Mouse (Mus musculus): Measurements from ENCODE around the gene 6820408C15Rik. TPM values are rescaled to one million over a fixed set of nuclear protein-coding genes. Genes with fewer than 3 reads are reported as not detected.

The 6820408C15Rik gene
- polyA plus RNA-seq, 1 experiment, result 0.50 TPM

GRCm38 (mm10) chr2:152406126-152406525 is 9.3 kb upstream of the 6820408C15Rik start:
- Histone ChIP-seq H3K36me3 (ENCODE audit: control insufficient read depth, insufficient read depth, low read length) (no peaks in the 10 kb centered on the region), H3K4me3 (ENCODE audit: control insufficient read depth, insufficient read depth, low read length) (no peak overlapping the region), H3K4me1 (replicated peaks; ENCODE audit: control insufficient read depth, insufficient read depth, low read length) (peaks cover 9% of the 10 kb centered on the region), H3K27me3 (ENCODE audit: control insufficient read depth, insufficient read depth, low read length) (no peaks in the 10 kb centered on the region), H3K27ac (ENCODE audit: control insufficient read depth, insufficient read depth, low read length) (no peak overlapping the region)
- peak; percentile 84 for DNase-seq
- 1% methylated on average over 19 of the region's 19 CpGs for WGBS
- TF ChIP-seq POLR2A (IDR thresholded peaks at IDR 0.05; ENCODE audit: control insufficient read depth, extremely low read depth, insufficient read depth, low read length, poor library complexity), result no peak
- TF ChIP-seq CTCF (IDR thresholded peaks at IDR 0.05; ENCODE audit: borderline replicate concordance, control insufficient read depth, extremely low read depth, insufficient read depth, low read length, poor library complexity), result no peak

GRCm38 (mm10) chr2:152409781-152410180 is 5.6 kb upstream of the 6820408C15Rik start:
- 90% methylated on average over 6 of the region's 6 CpGs for WGBS
- H3K27ac ChIP-seq (ENCODE audit: control insufficient read depth, insufficient read depth, low read length), result no peak overlapping the region
- no peak for DNase-seq
- TF ChIP-seq POLR2A (IDR thresholded peaks at IDR 0.05; ENCODE audit: control insufficient read depth, extremely low read depth, insufficient read depth, low read length, poor library complexity) (no peak), CTCF (IDR thresholded peaks at IDR 0.05; ENCODE audit: borderline replicate concordance, control insufficient read depth, extremely low read depth, insufficient read depth, low read length, poor library complexity) (no peak)
- no peak overlapping the region for H3K4me3 ChIP-seq (ENCODE audit: control insufficient read depth, insufficient read depth, low read length)
- H3K4me1 ChIP-seq (replicated peaks; ENCODE audit: control insufficient read depth, insufficient read depth, low read length), result peaks cover 17% of the 10 kb centered on the region
- H3K36me3 ChIP-seq (ENCODE audit: control insufficient read depth, insufficient read depth, low read length), result no peaks in the 10 kb centered on the region
- H3K27me3 ChIP-seq (ENCODE audit: control insufficient read depth, insufficient read depth, low read length), result peaks cover 7% of the 10 kb centered on the region

GRCm38 (mm10) chr2:152410971-152411371 is 4.4 kb upstream of the 6820408C15Rik start:
- Histone ChIP-seq H3K27ac (ENCODE audit: control insufficient read depth, insufficient read depth, low read length) (no peak overlapping the region), H3K4me1 (replicated peaks; ENCODE audit: control insufficient read depth, insufficient read depth, low read length) (peaks cover 13% of the 10 kb centered on the region), H3K36me3 (ENCODE audit: control insufficient read depth, insufficient read depth, low read length) (no peaks in the 10 kb centered on the region), H3K4me3 (ENCODE audit: control insufficient read depth, insufficient read depth, low read length) (no peak overlapping the region), H3K27me3 (ENCODE audit: control insufficient read depth, insufficient read depth, low read length) (peaks cover 7% of the 10 kb centered on the region)
- DNase-seq, result no peak
- 68% methylated on average over 15 of the region's 15 CpGs for WGBS
- no peak for TF ChIP-seq POLR2A (IDR thresholded peaks at IDR 0.05; ENCODE audit: control insufficient read depth, extremely low read depth, insufficient read depth, low read length, poor library complexity)
- TF ChIP-seq CTCF (IDR thresholded peaks at IDR 0.05; ENCODE audit: borderline replicate concordance, control insufficient read depth, extremely low read depth, insufficient read depth, low read length, poor library complexity), result no peak

GRCm38 (mm10) chr2:152411471-152411870 is 3.9 kb upstream of the 6820408C15Rik start:
- DNase-seq, result no peak
- TF ChIP-seq POLR2A (IDR thresholded peaks at IDR 0.05; ENCODE audit: control insufficient read depth, extremely low read depth, insufficient read depth, low read length, poor library complexity) (no peak), CTCF (IDR thresholded peaks at IDR 0.05; ENCODE audit: borderline replicate concordance, control insufficient read depth, extremely low read depth, insufficient read depth, low read length, poor library complexity) (no peak)
- no peak overlapping the region for H3K4me3 ChIP-seq (ENCODE audit: control insufficient read depth, insufficient read depth, low read length)
- H3K4me1 ChIP-seq (replicated peaks; ENCODE audit: control insufficient read depth, insufficient read depth, low read length), result peaks cover 8% of the 10 kb centered on the region; the same call in 1 of the 2 replicates
- WGBS, result 91% methylated on average over 7 of the region's 7 CpGs
- no peak overlapping the region for H3K27ac ChIP-seq (ENCODE audit: control insufficient read depth, insufficient read depth, low read length)
- peaks cover 7% of the 10 kb centered on the region for H3K27me3 ChIP-seq (ENCODE audit: control insufficient read depth, insufficient read depth, low read length)
- H3K36me3 ChIP-seq (ENCODE audit: control insufficient read depth, insufficient read depth, low read length), result no peaks in the 10 kb centered on the region

- Histone ChIP-seq H3K36me3 (ENCODE audit: control insufficient read depth, insufficient read depth, low read length) (no peaks in the 10 kb centered on the region), H3K4me1 (replicated peaks; ENCODE audit: control insufficient read depth, insufficient read depth, low read length) (peaks cover 8% of the 10 kb centered on the region; the same call in 1 of the 2 replicates), H3K27me3 (ENCODE audit: control insufficient read depth, insufficient read depth, low read length) (peaks cover 7% of the 10 kb centered on the region), H3K27ac (ENCODE audit: control insufficient read depth, insufficient read depth, low read length) (no peak overlapping the region), H3K4me3 (ENCODE audit: control insufficient read depth, insufficient read depth, low read length) (no peak overlapping the region)
- TF ChIP-seq POLR2A (IDR thresholded peaks at IDR 0.05; ENCODE audit: control insufficient read depth, extremely low read depth, insufficient read depth, low read length, poor library complexity) (no peak), CTCF (IDR thresholded peaks at IDR 0.05; ENCODE audit: borderline replicate concordance, control insufficient read depth, extremely low read depth, insufficient read depth, low read length, poor library complexity) (no peak)
- 91% methylated on average over 15 of the region's 15 CpGs for WGBS
- DNase-seq, result no peak
These were observed 2.7 kb upstream of the 6820408C15Rik start for GRCm38 (mm10) chr2:152412526-152413157.

GRCm38 (mm10) chr2:152413158-152413764 is 2.1 kb upstream of the 6820408C15Rik start:
- H3K4me1 ChIP-seq (replicated peaks; ENCODE audit: control insufficient read depth, insufficient read depth, low read length), result peaks cover 8% of the 10 kb centered on the region; the same call in 1 of the 2 replicates
- H3K4me3 ChIP-seq (ENCODE audit: control insufficient read depth, insufficient read depth, low read length), result no peak overlapping the region
- H3K36me3 ChIP-seq (ENCODE audit: control insufficient read depth, insufficient read depth, low read length), result no peaks in the 10 kb centered on the region
- WGBS, result 80% methylated on average over 21 of the region's 21 CpGs
- peaks cover 7% of the 10 kb centered on the region for H3K27me3 ChIP-seq (ENCODE audit: control insufficient read depth, insufficient read depth, low read length)
- TF ChIP-seq POLR2A (IDR thresholded peaks at IDR 0.05; ENCODE audit: control insufficient read depth, extremely low read depth, insufficient read depth, low read length, poor library complexity), result no peak
- DNase-seq, result no peak
- H3K27ac ChIP-seq (ENCODE audit: control insufficient read depth, insufficient read depth, low read length), result no peak overlapping the region

Data from thymus, adult 2 months (tissue).